Mouse (Mus musculus) kidney, adult 18-20 months (tissue): Measurements from ENCODE around the gene Antxrl.

Experiments used
- DNase-seq: peaks from one replicate; pipeline ENCODE4 v3.0.0; 2021

Antxrl gene

GRCm38 (mm10) chr14:34104892-34105291 is 52.4 kb downstream of the Antxrl start:
- peak; percentile 73 for DNase-seq

- DNase-seq, result peak; percentile 47
Measured at GRCm38 (mm10) chr14:34106389-34107062, 54.0 kb downstream of the Antxrl start.

GRCm38 (mm10) chr14:34107594-34107993 is 55.1 kb downstream of the Antxrl start:
- DNase-seq, result no peak

GRCm38 (mm10) chr14:34114311-34114710 is 61.8 kb downstream of the Antxrl start:
- no peak for DNase-seq

- DNase-seq, result no peak
Measured at GRCm38 (mm10) chr14:34119046-34119723, 66.7 kb downstream of the Antxrl start.

GRCm38 (mm10) chr14:34120016-34120910 is 67.8 kb downstream of the Antxrl start:
- DNase-seq, result no peak

- DNase-seq, result no peak
Measured at GRCm38 (mm10) chr14:34120923-34121351, 68.4 kb downstream of the Antxrl start.

- no peak for DNase-seq
Measured at GRCm38 (mm10) chr14:34121691-34122090, 69.2 kb downstream of the Antxrl start.
